Mouse (Mus musculus) MEL (cell line): ENCODE results near the gene Atxn2. TPM values are rescaled to one million over a fixed set of nuclear protein-coding genes. Genes with fewer than 3 reads are reported as not detected.
A peak's percentile ranks its signal among the peaks of the same experiment; 100 is the strongest.

Experiments
- DNase-seq: peaks from one replicate; pipeline ENCODE4 v3.0.0; 2011; ENCODE audit warnings: low read depth, low spot score
- H3K27ac ChIP-seq: 2 replicates; pipeline ENCODE4 v1.5.1; 2012; ENCODE audit warnings: low read depth, mild to moderate bottlenecking, control low read depth, low read length, moderate library complexity; ENCODE audit not compliant: control insufficient read depth
- H3K27me3 ChIP-seq, 2 experiments: fragments of 150-350 bp in 1 of 2; sonication (generic) in 1 of 2; 2 replicates each; pipeline ENCODE4 v1.6.1; 2012; ENCODE audit warnings: low read length in 2 of 2, mild to moderate bottlenecking in 2 of 2, improper control_type of control experiment in 1 of 2, moderate library complexity in 1 of 2; ENCODE audit not compliant: insufficient read depth in 2 of 2, control insufficient read depth in 1 of 2
- H3K36me3 ChIP-seq, 2 experiments: 2 replicates each; pipeline ENCODE4 v1.6.1; 2012 to 2014; ENCODE audit warnings: low read length in 2 of 2, improper control_type of control experiment in 1 of 2, inconsistent platforms in 1 of 2, mild to moderate bottlenecking in 1 of 2; ENCODE audit not compliant: insufficient read depth in 2 of 2, control insufficient read depth in 1 of 2
- H3K4me1 ChIP-seq, 2 experiments: fragments of 150-350 bp in 1 of 2; sonication (generic) in 1 of 2; 2 replicates each; pipeline ENCODE4 v1.6.1; 2012; ENCODE audit warnings: low read length in 2 of 2, improper control_type of control experiment in 1 of 2, mild to moderate bottlenecking in 1 of 2; ENCODE audit not compliant: insufficient read depth in 2 of 2, control insufficient read depth in 1 of 2
- H3K4me3 ChIP-seq, 2 experiments: fragments of 150-350 bp in 1 of 2; sonication (generic) in 1 of 2; 2 replicates each; pipeline ENCODE4 v1.5.1; 2012; ENCODE audit warnings: low read depth in 2 of 2, low read length in 2 of 2, mild to moderate bottlenecking in 2 of 2, moderate library complexity in 2 of 2, control low read depth in 1 of 2, improper control_type of control experiment in 1 of 2; ENCODE audit not compliant: control insufficient read depth in 1 of 2, insufficient read depth in 1 of 2
- H3K79me2 ChIP-seq: 2 replicates; pipeline ENCODE4 v1.6.1; 2012; ENCODE audit warnings: mild to moderate bottlenecking, low read length, moderate library complexity; ENCODE audit not compliant: control insufficient read depth, poor library complexity, insufficient read depth
- H3K9ac ChIP-seq: 2 replicates; pipeline ENCODE4 v1.6.1; 2012; ENCODE audit warnings: low read depth, mild to moderate bottlenecking, control low read depth, low read length, moderate library complexity; ENCODE audit not compliant: control insufficient read depth, poor library complexity, severe bottlenecking
- H3K9me3 ChIP-seq: fragments of 150-350 bp; sonication (generic); replicated peaks from 2 replicates; pipeline ENCODE4 v1.6.1; 2012; ENCODE audit warnings: mild to moderate bottlenecking, low read length, improper control_type of control experiment, moderate library complexity; ENCODE audit not compliant: insufficient read depth
- CTCF ChIP-seq, 3 experiments: IDR thresholded peaks in 2 of 3; conservative IDR thresholded peaks in 1 of 3; 2 replicates each; pipeline ENCODE4 v1.5.1; 2011 to 2012; ENCODE audit warnings: low read length in 3 of 3, low read depth in 2 of 3, mild to moderate bottlenecking in 2 of 3, improper control_type of control experiment in 1 of 3, inconsistent platforms in 1 of 3, mixed read lengths in 1 of 3, moderate library complexity in 1 of 3; ENCODE audit not compliant: control insufficient read depth in 1 of 3, insufficient read depth in 1 of 3, poor library complexity in 1 of 3, severe bottlenecking in 1 of 3
- E2F4 ChIP-seq: IDR thresholded peaks from 2 replicates; pipeline ENCODE4 v1.6.1; 2011; ENCODE audit warnings: low read depth, low read length, improper control_type of control experiment, borderline replicate concordance
- ELF1 ChIP-seq: IDR thresholded peaks from 2 replicates; pipeline ENCODE4 v1.6.1; 2014; ENCODE audit warnings: low read depth, mild to moderate bottlenecking, inconsistent platforms, low read length, improper control_type of control experiment, moderate library complexity
- EP300 ChIP-seq, 2 experiments: IDR thresholded peaks; 2 replicates each; pipeline ENCODE4 v1.6.1; 2011; ENCODE audit warnings: improper control_type of control experiment in 2 of 2, low read length in 2 of 2, low read depth in 1 of 2, mild to moderate bottlenecking in 1 of 2
- ETS1 ChIP-seq: IDR thresholded peaks from 2 replicates; pipeline ENCODE4 v1.6.1; 2012; ENCODE audit warnings: low read depth, mild to moderate bottlenecking, inconsistent platforms, low read length, improper control_type of control experiment, moderate library complexity
- HCFC1 ChIP-seq: IDR thresholded peaks from 2 replicates; pipeline ENCODE4 v1.6.1; 2012; ENCODE audit warnings: low read depth, mild to moderate bottlenecking, inconsistent platforms, low read length, improper control_type of control experiment, moderate library complexity
- MAFK ChIP-seq: IDR thresholded peaks from 2 replicates; pipeline ENCODE4 v1.6.1; 2011; ENCODE audit warnings: low read depth, mild to moderate bottlenecking, low read length, improper control_type of control experiment, borderline replicate concordance
- MAX ChIP-seq: IDR thresholded peaks from 2 replicates; pipeline ENCODE4 v1.6.1; 2011; ENCODE audit warnings: low read length, improper control_type of control experiment
- MAZ ChIP-seq: IDR thresholded peaks from 2 replicates; pipeline ENCODE4 v1.6.1; 2012; ENCODE audit warnings: low read depth, mild to moderate bottlenecking, inconsistent platforms, low read length, improper control_type of control experiment
- MEF2A ChIP-seq: IDR thresholded peaks from 2 replicates; pipeline ENCODE4 v1.6.1; 2014; ENCODE audit warnings: low read depth, mild to moderate bottlenecking, inconsistent platforms, low read length, improper control_type of control experiment; ENCODE audit not compliant: poor library complexity, insufficient replicate concordance, severe bottlenecking; ENCODE audit errors: extremely low read depth
- MYB ChIP-seq: IDR thresholded peaks from 2 replicates; pipeline ENCODE4 v1.6.1; 2011; ENCODE audit warnings: mild to moderate bottlenecking, low read depth, low read length, improper control_type of control experiment
- NELFE ChIP-seq: IDR thresholded peaks from 2 replicates; pipeline ENCODE4 v1.6.1; 2011; ENCODE audit warnings: low read depth, low read length, improper control_type of control experiment
- RCOR1 ChIP-seq: IDR thresholded peaks from 2 replicates; pipeline ENCODE4 v1.6.1; 2012; ENCODE audit warnings: low read depth, mild to moderate bottlenecking, inconsistent platforms, low read length, improper control_type of control experiment
- SIN3A ChIP-seq: IDR thresholded peaks from 2 replicates; pipeline ENCODE4 v1.6.1; 2012; ENCODE audit warnings: low read length, improper control_type of control experiment, inconsistent platforms
- ZMIZ1 ChIP-seq: IDR thresholded peaks from 2 replicates; pipeline ENCODE4 v1.6.1; 2012; ENCODE audit warnings: low read depth, mild to moderate bottlenecking, inconsistent platforms, low read length, improper control_type of control experiment, moderate library complexity
- ZNF384 ChIP-seq: IDR thresholded peaks from 2 replicates; pipeline ENCODE4 v1.6.1; 2012; ENCODE audit warnings: low read depth, mild to moderate bottlenecking, inconsistent platforms, low read length, improper control_type of control experiment
- polyA plus RNA-seq, 2 experiments: library from polyadenylated mRNA; stranded (reverse) in 1 of 2; unstranded in 1 of 2; fragments of >175 nt in 1 of 2; fragments of >200 nt in 1 of 2; gene quantifications; 2 replicates each; pipeline versions ENCODE4 v1.2.1 to v1.2.4; 2012; ENCODE audit warnings: low replicate concordance in 2 of 2, low read depth in 1 of 2; ENCODE audit not compliant: insufficient read length in 2 of 2, insufficient read depth in 1 of 2, missing spikeins in 1 of 2
- total RNA-seq: library from RNA; depleted of rRNA; stranded (reverse); fragments of 300-350 nt; gene quantifications from 2 replicates; pipeline ENCODE4 v1.2.3, GENCODE M21; 2012

Gene Atxn2
- total and polyA plus RNA-seq, 3 experiments, result 16.3 to 476 (median 85.4) TPM

- TF ChIP-seq NELFE, result peak; percentile 92
- no peak; the same call in 1 of the 2 replicates for TF ChIP-seq E2F4
- TF ChIP-seq MAZ, result no peak
Observed at GRCm38 (mm10) chr5:121836692-121837415, 125.7 kb downstream of the Atxn2 start (continued).

GRCm38 (mm10) chr5:121837441-121838340 lies 126.6 kb downstream of the Atxn2 start, which contains the start of gene Sh2b3:
Sh2b3 (minus strand) TSS chr5:121837646.
- H3K9ac ChIP-seq, result peak within 1 kb of the TSS; percentile 99
- no peaks in the 10 kb centered on the region for H3K9me3 ChIP-seq
- H3K27me3 ChIP-seq, result no peaks in the 10 kb centered on the region
- peak; percentile 86 for DNase-seq
- H3K79me2 ChIP-seq, result peaks cover 39% of the 10 kb centered on the region
- H3K4me3 ChIP-seq, result peak within 1 kb of the TSS; percentile 70 to 96
- TF ChIP-seq CTCF (IDR thresholded peaks at IDR 0.05 in 2 of 3, conservative IDR thresholded peaks at IDR 0.05 in 1 of 3; ENCODE audit: control insufficient read depth in 1 of 3, insufficient read depth in 1 of 3, low read depth in 2 of 3, low read length in 3 of 3, poor library complexity in 1 of 3, severe bottlenecking in 1 of 3) (peak in 2 of 3 experiments; percentile 6 to 10; a peak in 2 of 6 replicates), ETS1 (peak; percentile 39; the same call in 1 of the 2 replicates), MYB (no peak), RCOR1 (no peak), MEF2A (no peak), ELF1 (0 out of 2 replicates have a peak, but pooled peaks have one; percentile 44), NELFE (peak; percentile 48; the same call in 1 of the 2 replicates), ZMIZ1 (0 out of 2 replicates have a peak, but pooled peaks have one; percentile 27), HCFC1 (no peak; the same call in 1 of the 2 replicates), SIN3A (peak; percentile 56; the same call in 1 of the 2 replicates), MAFK (no peak), MAZ (0 out of 2 replicates have a peak, but pooled peaks have one; percentile 64), MAX (no peak), ZNF384 (no peak), EP300 (IDR thresholded peaks at IDR 0.05; ENCODE audit: low read depth in 1 of 2, low read length in 2 of 2) (peak in 1 of 2 experiments; percentile 33; a peak in 1 of 4 replicates)
- TF ChIP-seq, all 39 proteins: peak for 8
- Histone ChIP-seq H3K36me3 (peaks cover 0 to 22% of the 10 kb centered on the region in 2 experiments; a peak in 2 of 4 replicates), H3K27ac (peak within 1 kb of the TSS; percentile 84), H3K4me1 (peaks cover 0 to 30% of the 10 kb centered on the region in 2 experiments; a peak in 3 of 4 replicates)
